Mouse (Mus musculus) G1E (cell line): ENCODE results near the gene Usp15. TPM values are rescaled to one million over a fixed set of nuclear protein-coding genes. Genes with fewer than 3 reads are reported as not detected.

Experiments
- ATAC-seq: 2 replicates; pipeline ENCODE4 v1.8.0; 2016; ENCODE audit warnings: mild to moderate bottlenecking; ENCODE audit not compliant: insufficient number of reproducible peaks, poor library complexity, low FRiP score, severe bottlenecking; ENCODE audit errors: extremely low read depth
- DNase-seq: peaks from one replicate; pipeline ENCODE4 v3.0.0; 2012; ENCODE audit warnings: low spot score
- H3K27me3 ChIP-seq: 2 replicates; pipeline ENCODE4 v1.6.1; 2012; ENCODE audit warnings: mild to moderate bottlenecking, low read length, inconsistent platforms; ENCODE audit not compliant: insufficient read depth
- H3K36me3 ChIP-seq: replicated peaks from 2 replicates; pipeline ENCODE3; 2012; ENCODE audit warnings: mild to moderate bottlenecking, inconsistent platforms
- H3K4me1 ChIP-seq: 2 replicates; pipeline ENCODE4 v1.6.1; 2012; ENCODE audit warnings: low read depth, low read length, inconsistent platforms, mixed read lengths; ENCODE audit not compliant: insufficient read depth
- H3K4me3 ChIP-seq: 2 replicates; pipeline ENCODE4 v1.5.1; 2012; ENCODE audit warnings: low read depth, mild to moderate bottlenecking, inconsistent platforms, low read length, moderate library complexity, mixed read lengths
- H3K9me3 ChIP-seq: replicated peaks from 2 replicates; pipeline ENCODE4 v1.6.1; 2012; ENCODE audit warnings: inconsistent platforms
- CTCF ChIP-seq: IDR thresholded peaks from 2 replicates; pipeline ENCODE4 v1.5.1; 2012; ENCODE audit warnings: low read depth, low read length, inconsistent platforms, mixed read lengths
- GATA1 ChIP-seq: IDR thresholded peaks from 2 replicates; pipeline ENCODE4 v1.6.1; 2012; ENCODE audit warnings: borderline replicate concordance, low read length, inconsistent platforms, mixed read lengths
- GATA2 ChIP-seq: IDR thresholded peaks from 2 replicates; pipeline ENCODE4 v1.6.1; 2012; ENCODE audit warnings: low read depth, low read length, inconsistent platforms, borderline replicate concordance
- POLR2AphosphoS5 ChIP-seq: IDR thresholded peaks from 2 replicates; pipeline ENCODE4 v1.6.1; 2012; ENCODE audit warnings: low read depth, low read length, inconsistent platforms; ENCODE audit not compliant: insufficient replicate concordance
- TAL1 ChIP-seq: conservative IDR thresholded peaks from 2 replicates; pipeline ENCODE4 v1.6.1; 2012; ENCODE audit warnings: low read depth, low read length, inconsistent platforms, mixed read lengths
- polyA plus RNA-seq: library from polyadenylated mRNA; stranded (reverse); fragments of >175 nt; gene quantifications from 2 replicates; pipeline ENCODE4 v1.2.3, GENCODE M21; 2012
- total RNA-seq, 2 experiments: library from RNA; stranded (forward) in 1 of 2; stranded (reverse) in 1 of 2; fragments of 200-1000 nt in 1 of 2; fragments of >200 nt in 1 of 2; fragmentation: Nextera tagmentation in 1 of 2; gene quantifications; 2 replicates each; pipeline ENCODE4 v1.2.3; 2014 to 2017

Usp15 gene
- total and polyA plus RNA-seq, 3 experiments, result 21.7 to 160 (median 155) TPM

GRCm38 (mm10) chr10:123056463-123056862 is 140.3 kb downstream of the Usp15 start:
- peaks cover 50% of the 10 kb centered on the region for H3K36me3 ChIP-seq
- H3K4me1 ChIP-seq, result peaks cover 5% of the 10 kb centered on the region
- TF ChIP-seq TAL1, result no peak
- TF ChIP-seq CTCF, result no peak
- no peak for TF ChIP-seq POLR2AphosphoS5
- TF ChIP-seq GATA2, result no peak
- TF ChIP-seq GATA1, result no peak
- DNase-seq, result no peak
- ATAC-seq, result no peak
- H3K27me3 ChIP-seq, result no peaks in the 10 kb centered on the region
- H3K4me3 ChIP-seq, result no peak overlapping the region
- H3K9me3 ChIP-seq, result no peaks in the 10 kb centered on the region

GRCm38 (mm10) chr10:123055205-123056000 is 141.4 kb downstream of the Usp15 start:
- Histone ChIP-seq H3K9me3 (no peaks in the 10 kb centered on the region), H3K4me1 (peaks cover 5% of the 10 kb centered on the region), H3K4me3 (no peak overlapping the region), H3K27me3 (no peaks in the 10 kb centered on the region), H3K36me3 (peaks cover 53% of the 10 kb centered on the region)
- no peak for DNase-seq
- ATAC-seq, result no peak
- TF ChIP-seq TAL1 (no peak), POLR2AphosphoS5 (no peak), CTCF (no peak), GATA1 (no peak), GATA2 (no peak)

Other genes starting within 250 kb of the Usp15 start
- 65.7 and 78.4 TPM in 2 replicates for gene Mon2, start 120.5 kb downstream of the Usp15 start, total RNA-seq (2014; fragmentation: Nextera tagmentation)
- 57.0 and 68.6 TPM in 2 replicates for gene Mon2, start 120.5 kb downstream of the Usp15 start, total RNA-seq (2017)
- 7.2 and 14.4 TPM in 2 replicates for gene Mon2, start 120.5 kb downstream of the Usp15 start, polyA plus RNA-seq
- gene Fam19a2, start 67.0 kb upstream of the Usp15 start, total RNA-seq (2014; fragmentation: Nextera tagmentation), result not detected in 2 replicates
- 0.05 TPM in 1 of 2 replicates, not detected in the other for gene Fam19a2, start 67.0 kb upstream of the Usp15 start, total RNA-seq (2017)
- gene Fam19a2, start 67.0 kb upstream of the Usp15 start, polyA plus RNA-seq, result not detected in 2 replicates